Mouse (Mus musculus): ENCODE data around the gene Drd3.

DNA sequence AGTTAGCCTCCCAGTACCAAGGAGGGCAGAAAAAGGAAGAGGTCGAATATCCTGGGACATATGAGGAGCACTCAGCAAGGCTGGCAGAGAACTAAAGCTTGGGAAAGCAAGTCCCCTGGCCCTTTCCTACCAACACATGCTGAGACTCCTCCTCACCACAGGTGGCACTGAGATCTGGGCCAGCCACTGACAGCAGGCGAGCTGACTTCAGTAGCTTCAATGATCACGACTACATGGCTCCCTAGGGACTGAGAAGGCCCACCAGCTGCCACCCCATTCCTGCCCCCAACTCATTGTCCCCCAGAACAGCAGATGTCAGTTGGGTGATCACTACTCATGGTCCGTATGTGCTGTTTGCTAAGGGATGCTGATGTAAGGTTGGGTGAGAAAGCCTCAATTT is 60.8 kb downstream of the Drd3 start:
- TF ChIP-seq POLR2A (IDR thresholded peaks at IDR 0.05; ENCODE audit: borderline replicate concordance, extremely low read depth, low read depth, low read length): no peak
- no peak for TF ChIP-seq CTCF (IDR thresholded peaks at IDR 0.05; ENCODE audit: insufficient read depth, low read length)

All from lung, adult 2 months (tissue).